Mouse (Mus musculus) Patski (cell line): ENCODE measurements around the gene Ankrd44. TPM values are rescaled to one million over a fixed set of nuclear protein-coding genes. Genes with fewer than 3 reads are reported as not detected.
A peak's percentile ranks its signal among the peaks of the same experiment; 100 is the strongest.

Source experiments
- ATAC-seq: fragments of 100-300 bp; one replicate; pipeline ENCODE4 v1.8.0; 2021
- CTCF ChIA-PET: fragments of 350-600 bp; sonication (Branson Sonifier 250); formaldehyde crosslinking; loops from one replicate; lab custom pipeline; 2022; ENCODE audit warnings: inconsistent platforms; lab: Charles Lee
- POLR2A ChIA-PET: fragments of 350-600 bp; sonication (Branson Sonifier 250); formaldehyde crosslinking; loops from one replicate; lab custom pipeline; 2022; ENCODE audit warnings: antibody characterized with exemption, inconsistent platforms; lab: Charles Lee
- DNase-seq: peaks from one replicate; pipeline ENCODE4 v3.0.0-alpha.2; 2011; ENCODE audit warnings: low read depth, low spot score
- H3K27me3 ChIP-seq: fragments of 371-371 bp; one replicate; pipeline ENCODE4 v1.5.1; 2021
- CTCF ChIP-seq: fragments of 100-300 bp; IDR thresholded peaks from one replicate; pipeline ENCODE4 v1.5.1; 2021
- in situ Hi-C: fragments of 300-500 bp; cut with MboI; formaldehyde crosslinking; loops from 3 replicates; pipeline ENCODE4 v1.11.1; 2018; ENCODE audit warnings: low pct_unique_long_range_greater_than_20kb, mixed read lengths
- polyA plus RNA-seq: library from polyadenylated mRNA; unstranded; gene quantifications from one replicate; pipeline ENCODE4 v1.2.3, GENCODE M21; 2021

Gene Ankrd44
- polyA plus RNA-seq, 1 experiment from 2014 or later, result 31.2 TPM

GRCm38 (mm10) chr1:54840040-54840439, 86.1 kb downstream of the Ankrd44 start:
- POLR2A ChIA-PET, result no interaction called here
- no peak for ATAC-seq
- DNase-seq, result no peak
- no peaks in the 10 kb centered on the region for H3K27me3 ChIP-seq
- no peak for TF ChIP-seq CTCF
- in situ Hi-C loops, result no loop called here
- CTCF ChIA-PET, result no interaction called here

- H3K27me3 ChIP-seq, result no peaks in the 10 kb centered on the region
- ATAC-seq, result no peak
- TF ChIP-seq CTCF, result no peak
- no peak for DNase-seq
- in situ Hi-C loops, result no loop called here
- POLR2A ChIA-PET, result interaction anchor here (0.7 kb wide), 1 partner anchor 79 kb away, joined by 3 read pairs; no protein-coding TSS in a partner anchor
- CTCF ChIA-PET, result interaction anchor here (1.5 kb wide), 1 partner anchor 40 kb away, joined by 3 read pairs; no protein-coding TSS in a partner anchor
Observed at GRCm38 (mm10) chr1:54838486-54838805, 87.7 kb downstream of the Ankrd44 start.

DNA sequence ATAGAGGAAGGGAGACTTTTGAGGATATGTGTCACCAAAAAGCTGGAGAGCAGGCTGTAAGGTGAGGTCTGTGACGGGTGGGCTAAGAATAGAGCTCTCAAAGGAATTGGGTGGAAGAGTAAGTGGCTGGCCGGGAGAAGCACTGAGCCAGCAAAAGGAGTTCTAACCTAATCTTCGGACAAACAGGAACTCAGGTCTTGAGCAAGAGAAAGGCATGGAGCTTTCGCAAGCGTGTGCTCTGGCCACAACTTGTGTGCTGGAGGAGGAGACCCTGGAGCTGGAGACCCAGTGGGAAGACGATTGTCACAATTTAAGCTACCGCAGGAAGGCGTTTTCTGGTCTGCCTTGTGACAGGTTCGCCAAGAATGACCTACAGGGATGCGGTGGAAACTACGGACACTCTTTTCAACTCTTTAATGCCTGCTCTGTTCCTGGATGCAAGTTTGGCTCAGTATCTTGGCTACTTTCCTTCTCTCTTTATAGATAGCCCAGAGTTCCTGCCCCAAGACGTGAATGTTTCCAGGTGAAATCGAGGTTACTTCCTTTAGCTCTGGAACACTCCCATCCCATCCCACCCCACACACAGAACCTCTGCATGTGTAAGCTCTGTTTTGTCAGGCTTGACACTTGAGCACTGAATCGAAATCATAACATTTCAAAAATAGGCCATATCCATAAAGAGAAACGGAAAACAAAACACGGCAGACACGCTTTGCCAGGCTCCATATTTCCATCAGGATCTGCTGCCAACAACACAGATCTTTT, 88.3 kb downstream of the Ankrd44 start:
- no peak for DNase-seq
- ChIA-PET POLR2A (no interaction called here), CTCF (interaction anchor here (1.1 to 1.5 kb wide), 2 partner anchors 37 to 41 kb away, joined by 3 read pairs; no protein-coding TSS in a partner anchor)
- no peak for TF ChIP-seq CTCF
- no peaks in the 10 kb centered on the region for H3K27me3 ChIP-seq
- in situ Hi-C loops, result no loop called here
- ATAC-seq, result no peak

DNA sequence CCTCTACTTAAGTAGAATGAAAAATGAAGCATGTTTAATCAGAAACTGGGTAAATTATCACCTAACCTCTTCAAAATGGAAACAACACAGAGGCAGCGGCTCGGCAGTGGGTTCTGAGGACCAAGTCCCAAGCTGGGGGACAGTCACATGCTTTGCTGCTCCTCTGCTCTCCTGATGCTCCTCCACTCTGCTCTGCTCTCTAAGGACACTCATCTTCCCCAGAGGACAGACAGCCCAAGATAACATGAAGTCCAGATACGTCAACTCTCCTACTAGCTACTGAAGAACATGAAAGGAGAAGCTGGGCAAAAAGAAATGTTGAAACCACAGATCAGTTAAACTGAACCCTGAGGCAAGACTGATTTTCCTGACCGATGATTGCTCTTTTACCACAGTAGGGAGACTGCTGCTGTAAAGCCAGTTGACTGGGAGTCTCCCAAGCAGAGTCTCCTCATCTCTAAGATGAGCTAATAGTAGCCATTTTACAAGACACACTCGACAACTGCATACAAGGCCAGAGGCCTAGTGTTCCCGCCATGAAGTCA, 90.5 kb downstream of the Ankrd44 start:
- CTCF ChIA-PET, result interaction anchor here (1.3 kb wide), 2 partner anchors 19 to 91 kb away, joined by 3 read pairs; partner anchors contain the start of gene Ankrd44
- H3K27me3 ChIP-seq, result no peaks in the 10 kb centered on the region
- POLR2A ChIA-PET, result no interaction called here
- no peak for ATAC-seq
- no peak for TF ChIP-seq CTCF
- in situ Hi-C loops, result no loop called here
- DNase-seq, result no peak

DNA sequence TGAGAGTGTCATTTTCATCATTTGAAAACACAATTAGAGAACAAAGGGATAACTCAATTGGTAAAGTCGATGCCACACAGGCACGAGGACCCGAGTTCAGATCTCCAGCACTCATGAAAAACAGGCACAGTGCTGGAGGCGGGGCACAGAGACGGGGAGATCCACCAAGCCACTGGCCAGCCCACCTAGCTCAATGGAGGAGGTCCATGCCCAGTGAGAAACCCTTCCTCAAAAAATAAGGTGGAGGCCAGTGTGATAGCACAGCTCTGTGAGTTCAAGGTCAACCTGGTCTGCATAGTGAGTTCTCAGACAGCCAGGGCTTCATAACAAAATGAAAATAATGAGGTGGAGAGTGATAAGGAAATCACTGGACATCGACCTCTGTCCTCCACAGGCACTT, 93.0 kb downstream of the Ankrd44 start:
- no peaks in the 10 kb centered on the region for H3K27me3 ChIP-seq
- in situ Hi-C loops, result loop anchor here (5.0 kb wide), 2 partner anchors 89 to 144 kb away; no protein-coding TSS in a partner anchor
- no peak for ATAC-seq

GRCm38 (mm10) chr1:54832765-54833164, 93.4 kb downstream of the Ankrd44 start:
- H3K27me3 ChIP-seq, result no peaks in the 10 kb centered on the region
- ChIA-PET CTCF (interaction anchor here (1.0 to 1.7 kb wide), 4 partner anchors 9 to 136 kb away, joined by 3 to 7 read pairs (median 4); no protein-coding TSS in a partner anchor), POLR2A (no interaction called here)
- ATAC-seq (no peak), DNase-seq (no peak)
- peak; percentile 46 for TF ChIP-seq CTCF
- in situ Hi-C loops, result loop anchor here (5.0 kb wide), 2 partner anchors 90 to 145 kb away; no protein-coding TSS in a partner anchor

More for the DNA sequence above, 93.0 kb downstream of the Ankrd44 start:
- ChIA-PET POLR2A (no interaction called here), CTCF (interaction anchor here (1.0 to 1.7 kb wide), 5 partner anchors 8 to 136 kb away, joined by 3 to 7 read pairs (median 4); no protein-coding TSS in a partner anchor)
- no peak for DNase-seq
- TF ChIP-seq CTCF, result no peak

DNA sequence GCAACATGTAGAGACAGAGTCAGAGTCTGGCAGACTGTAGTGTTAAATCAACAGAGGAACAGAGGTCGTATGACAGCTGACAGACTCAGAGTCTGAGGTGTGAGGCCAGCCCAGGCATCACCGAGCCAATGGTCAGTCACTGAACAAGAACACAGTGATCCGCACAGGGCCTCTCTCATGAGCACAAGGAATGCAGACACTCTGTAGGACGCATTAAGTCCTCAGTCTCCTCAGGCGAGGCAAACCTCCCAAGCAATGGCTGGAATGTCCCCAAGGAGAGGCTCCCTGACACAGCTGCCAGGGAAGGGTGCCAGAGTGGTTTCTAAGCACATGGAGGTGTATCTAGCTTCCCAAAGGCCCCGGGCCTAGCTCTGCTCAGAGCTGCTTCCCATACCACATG, 96.0 kb downstream of the Ankrd44 start:
- POLR2A ChIA-PET, result interaction anchor here (1.1 kb wide), 1 partner anchor 67 kb away, joined by 3 read pairs; no protein-coding TSS in a partner anchor
- peak; percentile 71 for ATAC-seq
- no peaks in the 10 kb centered on the region for H3K27me3 ChIP-seq
- in situ Hi-C loops, result loop anchor here (5.0 kb wide), 2 partner anchors 92 to 147 kb away; no protein-coding TSS in a partner anchor
- CTCF ChIA-PET, result interaction anchor here (0.9 to 2.1 kb wide), 5 partner anchors 21 to 98 kb away, joined by 3 to 6 read pairs (median 4); partner anchors contain the start of gene Ankrd44
- no peak for TF ChIP-seq CTCF
- DNase-seq, result peak; percentile 85

DNA sequence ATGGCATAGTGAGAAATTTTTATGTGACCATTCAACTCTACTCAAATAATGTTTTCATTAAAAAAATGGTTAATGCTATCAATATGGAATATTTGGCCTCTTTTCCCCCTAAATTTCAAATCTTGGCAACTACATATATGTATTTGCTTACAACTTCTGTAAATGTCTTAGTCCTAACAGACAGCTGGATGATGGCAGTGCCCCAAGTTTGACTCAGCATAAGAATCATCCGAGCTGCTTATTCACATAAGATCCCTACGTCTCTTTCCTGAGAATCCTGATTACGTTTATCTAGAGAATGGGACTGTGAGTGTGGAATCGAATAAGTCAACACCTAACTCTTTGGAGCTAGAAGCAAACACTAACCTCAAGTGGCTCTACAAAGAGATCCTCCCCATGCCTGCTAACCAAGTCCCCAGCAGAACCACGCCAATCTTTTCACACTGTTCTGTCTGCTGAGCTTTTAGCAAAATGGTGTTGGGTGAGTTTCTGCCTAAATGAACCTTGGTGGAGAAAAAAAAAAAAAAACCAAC, 96.4 kb downstream of the Ankrd44 start:
- ChIA-PET CTCF (interaction anchor here (0.6 to 2.1 kb wide), 5 partner anchors 21 to 96 kb away, joined by 3 to 6 read pairs (median 3); partner anchors contain the start of gene Ankrd44), POLR2A (interaction anchor here (0.5 to 1.1 kb wide), 2 partner anchors 67 to 272 kb away, joined by 3 read pairs; no protein-coding TSS in a partner anchor)
- no peak for DNase-seq
- in situ Hi-C loops, result loop anchor here (5.0 kb wide), 3 partner anchors 93 to 162 kb away; no protein-coding TSS in a partner anchor
- no peak for TF ChIP-seq CTCF
- ATAC-seq, result no peak
- no peaks in the 10 kb centered on the region for H3K27me3 ChIP-seq

- ATAC-seq (no peak), DNase-seq (no peak)
- in situ Hi-C loops, result loop anchor here (5.0 kb wide), 1 partner anchor 161 kb away; no protein-coding TSS in a partner anchor
- no peaks in the 10 kb centered on the region for H3K27me3 ChIP-seq
- no peak for TF ChIP-seq CTCF
- ChIA-PET CTCF (no interaction called here), POLR2A (interaction anchor here (0.6 to 1.2 kb wide), 2 partner anchors 71 to 249 kb away, joined by 3 read pairs; no protein-coding TSS in a partner anchor)
Observed at GRCm38 (mm10) chr1:54827827-54828226, 98.4 kb downstream of the Ankrd44 start.

DNA sequence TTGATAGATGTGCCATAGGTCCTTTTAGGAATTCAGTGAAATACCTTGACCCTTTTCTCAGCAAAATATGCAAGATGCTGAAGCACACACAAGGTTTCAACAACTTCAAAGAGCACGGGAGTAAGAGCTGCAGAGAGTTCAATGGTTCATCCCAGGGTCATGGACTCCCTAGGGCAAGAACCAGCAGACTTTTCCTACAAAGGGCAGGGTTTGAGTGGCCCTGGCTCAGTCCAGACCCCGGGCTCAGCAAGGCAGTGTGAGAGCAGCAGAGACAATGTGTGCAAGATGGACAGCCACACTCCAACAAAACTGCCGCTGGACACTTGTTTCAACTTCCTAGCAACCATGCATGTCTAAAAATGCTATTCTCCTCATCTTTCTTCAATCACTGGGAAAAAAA, 98.8 kb downstream of the Ankrd44 start:
- ATAC-seq, result no peak
- DNase-seq, result no peak
- ChIA-PET POLR2A (interaction anchor here (1.2 kb wide), 1 partner anchor 71 kb away, joined by 3 read pairs; no protein-coding TSS in a partner anchor), CTCF (no interaction called here)
- in situ Hi-C loops, result loop anchor here (5.0 kb wide), 1 partner anchor 160 kb away; no protein-coding TSS in a partner anchor
- TF ChIP-seq CTCF, result no peak
- no peaks in the 10 kb centered on the region for H3K27me3 ChIP-seq
